Mouse (Mus musculus) spleen, adult 2 months (tissue): ENCODE measurements around the gene Zbtb16.

Source experiments
- CTCF ChIP-seq: fragments of 200-500 bp; IDR thresholded peaks from 2 replicates; pipeline ENCODE4 v1.5.1; 2011; ENCODE audit warnings: mild to moderate bottlenecking, inconsistent platforms; ENCODE audit not compliant: insufficient read depth, insufficient read length, insufficient replicate concordance; ENCODE audit errors: extremely low read depth
- POLR2A ChIP-seq: fragments of 200-500 bp; IDR thresholded peaks from 2 replicates; pipeline ENCODE4 v1.6.1; 2011; ENCODE audit warnings: low read depth, low read length, inconsistent platforms

DNA sequence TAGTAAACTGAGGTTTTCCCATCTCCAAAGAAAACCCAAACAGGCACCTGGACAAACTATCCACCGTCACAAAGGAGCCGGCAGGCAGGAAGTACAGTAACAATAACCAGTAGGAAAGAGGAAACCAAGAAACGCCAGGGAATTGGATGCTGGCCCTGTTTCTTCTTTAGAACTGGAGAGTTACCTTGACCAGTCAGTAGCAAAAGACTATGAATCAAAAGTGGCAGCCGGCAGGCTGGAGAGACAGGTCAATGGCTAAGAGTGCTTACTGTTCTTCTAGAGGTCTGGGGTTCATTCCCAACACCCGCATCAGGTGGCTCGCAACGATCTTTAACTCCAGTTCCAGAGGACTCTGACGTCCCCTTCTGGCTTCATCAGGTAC, 74.9 kb downstream of the Zbtb16 start:
- TF ChIP-seq POLR2A (no peak), CTCF (no peak)
